Mouse (Mus musculus) embryo, embryonic 9.5 days (tissue): Measurements from ENCODE around the gene Atp6v1g2.

Experiments
- DNase-seq: peaks from one replicate; pipeline ENCODE4 v3.0.0-alpha.2; 2017; ENCODE audit errors: extremely low spot score

Gene Atp6v1g2

DNA sequence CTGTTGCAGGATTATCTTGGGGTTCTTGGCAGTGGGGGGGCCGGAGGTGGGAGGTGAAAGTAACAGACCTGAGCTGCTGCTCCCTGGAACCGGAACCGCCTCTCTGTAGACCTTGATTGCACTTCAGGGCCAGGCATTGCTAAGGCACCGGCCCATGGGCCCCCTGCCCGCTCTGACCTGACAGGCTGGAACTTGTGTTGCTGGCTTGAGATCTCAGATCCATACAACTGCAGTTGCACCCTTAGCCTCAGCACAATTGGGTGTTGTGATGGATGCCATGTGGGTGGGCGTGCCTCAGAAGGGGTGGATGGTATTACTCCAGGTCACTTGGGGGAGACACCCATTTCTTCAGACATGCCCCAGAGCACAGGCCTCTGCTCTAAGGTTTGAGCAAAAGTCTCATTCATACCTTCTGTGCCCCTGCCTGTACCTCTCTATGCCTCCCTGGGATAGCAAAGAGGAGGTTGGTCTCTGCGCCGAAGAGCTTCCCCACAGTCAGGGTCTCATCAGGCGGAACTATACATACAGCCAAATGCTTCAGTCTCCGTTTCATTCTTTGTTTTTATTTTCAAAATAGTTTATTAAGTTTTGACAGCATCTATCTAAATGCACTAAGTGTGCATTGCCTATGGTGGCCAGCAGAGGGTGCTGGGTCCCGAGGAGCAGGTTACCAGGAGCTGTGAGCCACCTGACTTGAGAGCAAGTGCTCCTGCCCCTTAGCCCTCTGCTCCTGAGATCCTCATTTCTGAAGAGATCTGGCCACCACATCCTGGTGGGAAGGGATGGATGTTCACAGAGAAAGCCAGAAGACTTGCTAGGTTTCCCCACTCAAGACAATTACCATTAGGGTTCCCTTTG, 21.0 kb downstream of the Atp6v1g2 start:
- DNase-seq = peak; percentile 54

DNA sequence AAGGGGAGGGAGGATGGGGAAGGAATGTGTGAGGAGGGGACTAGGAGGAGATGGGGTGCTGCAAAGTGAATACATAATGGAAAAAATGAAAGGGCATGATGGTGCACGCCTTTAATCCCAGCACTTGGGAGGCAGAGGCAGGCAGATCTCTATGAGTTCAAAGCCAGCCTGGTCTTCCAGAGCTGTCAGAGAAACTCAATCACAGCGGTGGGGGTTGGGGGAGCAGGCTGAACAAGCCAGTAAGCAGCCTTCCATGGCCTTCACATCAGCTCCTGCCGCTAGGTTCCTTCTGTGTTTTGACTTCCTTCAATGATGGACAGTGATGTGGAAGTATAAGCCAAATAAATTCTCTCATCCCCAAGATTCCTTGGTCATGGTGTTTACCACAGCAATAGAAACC, 21.8 kb downstream of the Atp6v1g2 start:
- DNase-seq = no peak

DNA sequence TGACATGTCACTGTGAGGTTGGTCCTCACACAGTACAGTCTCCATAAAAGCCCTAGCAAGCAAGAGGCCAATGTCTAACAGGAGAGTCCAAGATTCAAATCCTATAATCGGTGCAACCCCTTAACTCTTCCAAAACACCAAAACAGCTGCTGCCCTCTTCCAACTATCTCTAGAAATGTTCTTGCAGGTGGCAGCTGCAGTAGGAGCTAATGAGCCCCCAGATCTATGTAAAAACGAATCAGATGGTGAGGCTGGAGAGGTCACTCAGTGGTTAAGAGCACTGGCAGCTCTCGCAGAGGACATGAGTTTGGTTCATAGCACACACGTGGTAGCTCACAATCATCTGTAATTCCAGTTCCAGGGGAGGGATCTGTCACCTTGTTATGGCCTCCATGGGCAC, 22.2 kb downstream of the Atp6v1g2 start:
- DNase-seq = no peak

DNA sequence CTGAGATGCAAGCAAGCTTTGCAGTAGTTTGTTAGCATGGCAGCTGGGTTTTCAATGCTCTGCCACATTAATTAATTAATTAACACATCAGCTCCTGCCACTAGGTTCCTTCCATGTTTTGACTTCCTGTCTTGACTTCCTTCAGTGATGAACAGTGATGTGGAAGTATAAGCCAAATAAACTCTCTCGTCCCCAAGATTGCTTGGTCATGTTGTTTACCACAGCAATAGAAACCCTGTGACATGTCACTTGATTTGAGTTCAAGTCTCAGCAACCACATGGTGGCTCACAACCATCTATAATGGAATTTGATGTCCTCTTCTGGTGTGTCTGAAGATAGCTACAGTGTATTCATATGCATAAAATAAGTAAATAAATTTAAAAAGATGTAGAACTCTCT, 23.9 kb downstream of the Atp6v1g2 start:
- DNase-seq = no peak

DNA sequence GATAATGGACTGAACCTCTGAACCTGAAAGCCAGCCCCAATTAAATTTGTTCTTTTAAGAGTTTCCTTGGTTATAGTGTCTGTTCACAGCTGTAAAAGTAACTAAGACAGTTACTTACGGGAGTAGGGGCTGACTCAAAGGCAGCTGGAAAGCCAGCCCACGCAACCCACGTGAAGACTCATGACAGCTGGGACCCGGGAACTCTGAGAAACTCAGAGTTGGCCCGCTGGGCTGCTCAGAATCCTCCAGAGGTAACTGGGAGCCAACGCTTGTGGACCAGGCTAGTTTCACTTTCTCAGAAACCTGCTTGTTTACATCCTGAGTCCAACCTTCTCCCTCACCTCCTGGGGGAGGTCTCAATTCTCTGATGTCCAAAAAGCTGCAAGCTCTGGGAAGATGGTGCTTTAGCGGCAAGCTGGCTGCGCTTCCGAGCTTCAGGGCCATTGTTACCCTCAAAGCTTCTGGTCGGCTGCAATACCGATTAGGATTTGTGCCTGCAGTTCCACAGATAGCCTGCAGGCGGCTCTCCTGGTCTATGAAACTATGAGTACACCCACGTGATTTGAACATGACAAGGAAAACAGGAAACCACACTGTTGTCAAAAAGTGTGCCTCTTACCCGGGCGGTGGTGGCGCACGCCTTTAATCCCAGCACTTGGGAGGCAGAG, 24.5 kb downstream of the Atp6v1g2 start:
- peak; percentile 85 for DNase-seq

DNA sequence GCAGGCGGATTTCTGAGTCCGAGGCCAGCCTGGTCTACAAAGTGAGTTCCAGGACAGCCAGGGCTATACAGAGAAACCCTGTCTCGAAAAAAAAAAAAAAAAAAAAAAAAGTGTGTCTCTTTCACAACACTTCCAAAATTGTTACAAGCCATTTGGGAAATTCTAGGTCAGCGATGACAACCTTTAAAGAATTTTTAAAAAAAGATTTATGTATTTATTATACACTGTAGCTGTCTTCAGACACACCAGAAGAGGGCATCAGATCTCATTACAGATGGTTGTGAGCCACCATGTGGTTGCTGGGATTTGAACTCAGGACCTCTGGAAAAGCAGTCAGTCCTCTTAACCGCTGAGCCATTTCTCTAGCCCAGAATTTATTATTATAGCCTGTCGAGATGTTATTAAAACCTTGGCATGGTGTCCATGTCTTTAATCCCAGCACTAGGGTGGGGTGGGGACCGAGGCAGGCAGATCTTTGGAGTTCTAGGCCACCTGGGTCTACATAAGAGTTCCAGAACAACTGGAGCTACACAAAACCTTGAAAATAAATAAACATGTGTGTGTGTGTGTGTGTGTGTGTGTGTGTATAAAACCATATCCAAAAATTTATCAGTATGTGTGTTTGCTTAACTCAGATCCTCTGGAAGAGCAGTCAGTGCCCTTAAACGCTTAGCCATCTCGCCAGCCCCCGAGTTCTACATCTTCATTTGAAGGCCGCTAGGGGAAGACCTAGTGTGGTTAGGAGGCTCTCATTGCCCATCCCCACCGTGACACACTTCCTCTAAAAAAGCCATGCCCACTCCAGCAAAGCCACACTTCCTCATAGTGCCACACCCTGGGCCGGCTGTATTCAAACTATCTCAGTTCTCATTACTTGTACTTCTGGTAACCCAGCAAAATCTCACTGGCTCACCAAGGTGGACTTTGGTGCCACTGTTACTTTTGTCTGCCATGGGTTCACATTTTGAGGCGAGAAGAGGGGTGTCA, 25.3 kb downstream of the Atp6v1g2 start:
- no peak for DNase-seq

DNA sequence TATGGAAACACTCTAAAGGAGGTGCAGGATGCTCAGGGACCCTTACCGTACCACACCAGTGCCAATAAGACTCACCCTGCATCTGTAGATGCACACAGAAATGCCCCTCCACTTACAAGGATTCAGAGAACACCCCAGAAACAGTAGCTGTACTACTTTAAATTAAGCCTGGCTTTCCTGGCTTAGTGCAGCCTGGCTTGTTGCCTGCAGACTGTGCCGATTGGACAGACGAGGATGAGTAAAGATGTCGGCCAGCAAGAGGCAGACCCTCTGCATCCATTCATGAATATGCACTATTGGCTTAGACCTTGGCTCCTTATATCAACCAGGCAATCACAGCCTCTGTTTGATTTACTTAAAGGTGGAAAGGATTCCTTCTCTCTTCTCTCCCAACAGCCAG, 26.2 kb downstream of the Atp6v1g2 start:
- no peak for DNase-seq

DNA sequence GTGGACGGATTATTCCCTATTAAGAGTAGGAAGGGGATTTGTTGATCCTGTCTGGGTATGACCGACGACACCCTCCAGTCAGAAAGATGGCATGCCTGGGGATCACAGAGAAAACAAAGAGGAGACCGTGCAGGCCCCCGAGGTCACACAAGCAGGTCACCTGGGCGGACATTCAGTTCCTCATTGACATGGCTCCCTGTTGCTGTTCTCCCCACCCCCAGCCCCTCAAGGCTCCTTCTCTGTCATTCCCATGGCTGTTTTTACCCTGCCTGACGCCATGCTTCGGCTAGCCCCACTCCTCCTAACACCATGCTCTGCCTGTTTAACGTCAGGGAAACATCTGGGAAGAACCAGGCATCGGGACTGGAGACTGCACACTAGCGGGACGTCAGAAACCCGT, 28.2 kb downstream of the Atp6v1g2 start:
- DNase-seq = no peak

DNA sequence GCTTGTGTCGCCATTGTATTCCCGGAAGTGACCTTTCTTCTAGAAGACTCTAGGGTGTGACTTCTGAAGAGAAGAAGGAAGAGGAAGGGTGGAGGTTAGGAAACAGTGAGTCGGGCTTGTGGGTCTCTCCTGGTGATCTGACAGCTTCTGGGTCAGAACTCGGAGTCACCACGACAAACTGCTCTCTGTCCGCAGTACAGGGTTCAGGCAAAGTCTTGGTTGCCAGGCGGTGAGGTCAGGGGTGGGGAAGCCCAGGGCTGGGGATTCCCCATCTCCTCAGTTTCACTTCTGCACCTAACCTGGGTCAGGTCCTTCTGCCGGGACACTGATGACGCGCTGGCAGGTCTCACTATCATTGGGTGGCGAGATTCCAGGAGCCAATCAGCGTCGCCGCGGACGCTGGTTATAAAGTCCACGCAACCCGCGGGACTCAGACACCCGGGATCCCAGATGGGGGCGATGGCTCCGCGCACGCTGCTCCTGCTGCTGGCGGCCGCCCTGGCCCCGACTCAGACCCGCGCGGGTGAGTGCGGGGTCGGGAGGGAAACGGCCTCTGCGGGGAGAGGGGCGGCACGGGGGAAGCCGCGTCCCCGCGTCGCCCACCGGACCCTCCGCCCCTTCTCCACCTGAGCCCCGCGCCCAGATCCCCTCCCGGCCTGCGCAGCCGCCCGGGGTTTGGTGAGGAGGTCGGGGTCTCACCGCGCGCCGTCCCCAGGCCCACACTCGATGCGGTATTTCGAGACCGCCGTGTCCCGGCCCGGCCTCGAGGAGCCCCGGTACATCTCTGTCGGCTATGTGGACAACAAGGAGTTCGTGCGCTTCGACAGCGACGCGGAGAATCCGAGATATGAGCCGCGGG, 29.4 kb downstream of the Atp6v1g2 start, which contains the start of gene H2-D1:
H2-D1 (plus strand) TSS at position 67 of the 859 bp plus-strand sequence.
- DNase-seq = peak; percentile 85

DNA sequence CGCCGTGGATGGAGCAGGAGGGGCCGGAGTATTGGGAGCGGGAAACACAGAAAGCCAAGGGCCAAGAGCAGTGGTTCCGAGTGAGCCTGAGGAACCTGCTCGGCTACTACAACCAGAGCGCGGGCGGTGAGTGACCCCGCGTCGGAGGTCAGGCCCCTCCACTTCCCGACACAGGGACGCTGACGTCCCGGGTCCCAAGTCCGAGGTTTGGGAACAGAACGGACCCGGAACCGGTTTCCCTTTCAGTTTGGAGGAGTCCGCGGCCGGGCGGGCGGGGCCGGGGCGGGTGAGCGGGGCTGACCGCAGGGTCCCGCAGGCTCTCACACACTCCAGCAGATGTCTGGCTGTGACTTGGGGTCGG, 30.0 kb downstream of the Atp6v1g2 start:
- no peak for DNase-seq

DNA sequence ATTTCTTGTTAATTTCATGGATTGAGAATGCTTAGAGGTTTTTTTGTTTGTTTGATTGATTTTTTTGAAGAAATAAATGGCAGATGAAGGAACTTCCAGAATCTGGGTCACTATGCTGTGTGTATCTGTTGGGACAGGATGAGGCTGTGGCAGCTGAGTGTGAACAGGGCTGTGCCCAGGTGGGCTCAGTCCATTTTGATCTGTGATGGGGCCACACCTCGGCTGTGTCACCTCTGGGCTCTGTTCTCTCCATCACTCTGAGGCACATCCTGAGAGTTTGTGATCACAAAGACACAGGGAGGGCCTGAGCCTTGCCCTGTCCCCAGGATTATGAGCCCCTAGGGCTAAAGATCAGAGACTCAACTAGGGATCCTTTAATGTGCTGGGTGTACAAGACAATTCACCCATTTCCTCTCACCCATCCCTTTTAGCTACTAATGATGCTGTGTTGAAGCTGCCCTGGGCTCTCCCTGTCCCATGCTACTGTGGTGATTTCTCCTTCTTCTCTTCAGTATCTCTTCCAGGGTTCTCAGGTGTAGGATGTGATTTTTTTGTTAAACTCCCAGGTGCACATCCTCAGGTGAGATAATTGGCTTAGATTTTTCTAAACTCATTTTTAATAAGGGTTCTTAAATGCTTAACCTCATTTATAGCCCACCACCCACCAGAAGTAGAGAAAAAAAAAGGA, 34.1 kb downstream of the Atp6v1g2 start:
- no peak for DNase-seq

DNA sequence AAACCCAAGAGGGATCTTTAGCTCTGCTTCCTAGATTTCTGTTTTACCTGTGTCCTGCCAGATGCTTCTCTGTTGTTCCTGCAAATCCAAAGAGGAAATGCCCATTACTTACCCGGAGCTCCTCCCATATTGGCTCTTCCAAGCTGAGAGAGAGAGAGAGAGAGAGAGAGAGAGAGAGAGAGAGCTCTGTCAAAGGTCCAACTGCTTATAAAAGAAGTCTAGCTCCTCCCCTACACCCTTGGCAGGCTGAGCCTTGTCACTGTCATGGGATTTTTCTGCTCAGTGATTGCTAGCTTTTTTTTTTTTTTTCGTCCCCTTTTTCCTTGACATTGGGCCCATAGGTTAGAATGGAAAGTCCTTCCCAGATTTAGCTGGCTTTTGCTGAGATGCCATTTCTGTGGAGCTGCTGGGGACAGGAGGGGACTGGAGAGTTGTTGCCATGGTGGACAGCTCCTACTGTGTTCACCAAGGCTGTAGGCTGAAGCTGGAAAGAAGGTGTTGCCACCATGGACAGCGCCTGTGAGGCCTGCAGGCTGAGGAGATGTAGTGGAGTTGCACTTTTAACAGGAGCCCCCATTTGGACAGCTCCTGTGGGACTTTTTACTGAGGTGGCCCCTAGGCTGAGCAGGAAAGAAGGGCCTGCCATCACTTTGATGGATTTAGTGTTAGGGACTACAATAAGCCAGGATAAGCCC, 36.3 kb downstream of the Atp6v1g2 start:
- peak; percentile 57 for DNase-seq

DNA sequence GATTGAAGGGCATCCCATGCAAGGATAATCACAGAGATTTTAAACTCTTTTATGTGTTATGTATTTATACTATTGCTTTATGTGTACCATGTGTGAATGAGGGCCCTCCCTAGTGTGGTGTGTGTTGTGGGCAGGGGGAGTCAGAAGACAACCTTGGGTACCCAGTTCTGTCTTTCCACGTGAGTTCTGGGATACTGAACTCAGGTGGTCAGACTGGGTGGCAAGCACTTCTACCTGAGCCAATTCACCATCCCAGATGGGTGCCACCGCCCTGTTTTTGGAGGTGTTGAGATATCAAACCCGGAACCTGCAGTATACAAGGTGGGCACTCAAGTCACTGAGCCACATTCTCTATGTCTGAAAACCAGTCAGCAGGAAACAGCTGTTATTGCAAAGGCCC, 38.8 kb downstream of the Atp6v1g2 start:
- DNase-seq = no peak

DNA sequence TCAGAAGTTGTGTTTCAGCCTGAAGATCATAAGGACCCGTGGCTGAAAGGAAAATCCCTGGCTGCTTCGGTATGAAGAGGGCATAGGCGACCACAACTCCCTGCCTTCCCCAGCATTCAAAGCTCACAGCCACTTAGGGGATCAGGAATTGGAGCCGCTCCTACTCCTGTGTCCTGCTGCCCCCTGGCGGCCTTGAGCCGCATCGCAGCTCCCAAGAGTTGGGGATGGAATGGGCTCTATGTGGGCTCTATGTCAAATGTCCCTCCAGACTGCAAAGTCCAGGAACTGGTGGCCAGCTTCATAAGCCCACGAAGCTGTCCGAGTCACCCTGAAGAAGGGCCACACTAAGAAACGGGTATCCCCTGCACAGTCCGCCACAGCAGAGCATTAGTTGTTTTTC, 41.3 kb downstream of the Atp6v1g2 start:
- peak; percentile 77 for DNase-seq

DNA sequence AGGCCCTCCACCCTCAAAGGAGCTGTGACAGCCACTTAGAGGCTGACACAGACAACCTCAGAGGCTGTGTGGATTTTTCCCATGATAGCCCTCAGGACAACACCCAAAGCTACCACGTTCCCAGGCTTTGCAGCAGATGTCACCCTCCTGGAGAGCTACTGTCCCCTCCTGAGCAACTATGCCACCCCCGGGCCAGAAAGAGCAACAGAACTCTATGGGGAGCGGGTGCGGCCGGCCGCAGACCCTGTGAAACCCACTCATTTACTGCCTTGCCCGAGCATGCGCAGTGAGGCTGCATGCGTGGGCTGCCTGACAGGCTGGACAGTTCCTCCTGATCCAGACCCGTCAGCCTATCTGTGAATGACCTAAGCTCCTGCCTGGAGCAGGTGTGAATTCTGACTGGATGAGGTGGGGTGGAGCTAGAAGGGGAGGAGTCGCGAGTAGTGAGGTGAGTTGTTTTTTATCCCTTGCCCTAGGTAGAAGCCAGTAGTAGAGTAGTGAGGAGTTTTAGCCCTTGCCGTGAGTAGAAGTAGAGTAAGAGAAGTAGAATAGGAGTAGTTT, 42.9 kb downstream of the Atp6v1g2 start:
- no peak for DNase-seq

DNA sequence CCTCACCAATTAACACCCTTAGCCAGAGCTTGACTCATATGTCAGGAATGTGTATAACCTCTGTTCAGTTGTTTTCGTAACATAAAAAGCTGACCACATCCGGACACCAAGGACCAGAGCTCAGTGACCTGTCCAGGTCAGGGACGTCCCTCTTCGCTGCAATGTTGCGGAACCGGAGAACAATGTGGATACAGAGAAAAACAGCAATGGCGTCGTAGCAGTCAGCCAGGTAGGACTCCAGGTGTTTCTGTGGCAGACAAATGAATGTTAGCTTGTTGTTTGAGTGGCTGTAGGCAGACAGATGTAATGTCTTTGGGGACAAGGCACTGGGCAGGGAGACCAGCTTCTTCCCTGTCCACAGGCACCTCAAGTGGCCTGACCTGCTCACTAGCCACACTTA, 44.6 kb downstream of the Atp6v1g2 start:
- DNase-seq = no peak

DNA sequence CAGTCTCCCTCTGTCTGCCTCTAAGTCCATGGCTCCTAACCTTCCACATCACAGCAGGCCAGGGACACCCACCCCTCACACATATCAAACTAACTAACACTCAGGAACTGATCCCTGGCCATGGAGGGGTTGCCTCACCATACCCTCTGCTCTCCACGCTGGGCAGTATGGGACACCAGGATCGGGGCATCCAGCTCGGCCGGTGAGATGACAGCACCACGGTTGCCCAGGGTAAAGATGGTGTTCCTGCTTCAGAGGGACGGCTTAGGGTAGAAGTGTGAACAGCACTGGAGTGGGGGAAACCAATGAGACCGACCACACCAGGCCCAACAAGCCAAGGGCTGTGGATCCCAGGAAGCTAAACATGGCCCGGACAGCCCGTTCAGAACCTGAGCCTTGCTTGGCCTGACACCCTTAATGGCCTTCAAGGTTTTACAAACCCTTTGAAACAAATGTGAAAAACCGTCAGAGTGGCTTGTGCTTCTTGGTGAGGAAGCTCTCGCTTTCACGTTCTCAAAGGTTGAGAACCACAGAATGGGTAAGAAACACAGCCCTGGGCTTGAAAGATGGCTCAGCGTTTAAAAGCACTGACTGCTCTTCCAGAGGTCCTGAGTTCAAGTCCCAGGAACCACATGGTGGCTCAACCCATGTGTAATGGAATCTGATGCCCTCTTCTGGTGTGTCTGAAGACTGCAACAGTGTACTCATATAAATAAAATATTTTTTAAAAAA, 45.7 kb downstream of the Atp6v1g2 start:
- DNase-seq = no peak

DNA sequence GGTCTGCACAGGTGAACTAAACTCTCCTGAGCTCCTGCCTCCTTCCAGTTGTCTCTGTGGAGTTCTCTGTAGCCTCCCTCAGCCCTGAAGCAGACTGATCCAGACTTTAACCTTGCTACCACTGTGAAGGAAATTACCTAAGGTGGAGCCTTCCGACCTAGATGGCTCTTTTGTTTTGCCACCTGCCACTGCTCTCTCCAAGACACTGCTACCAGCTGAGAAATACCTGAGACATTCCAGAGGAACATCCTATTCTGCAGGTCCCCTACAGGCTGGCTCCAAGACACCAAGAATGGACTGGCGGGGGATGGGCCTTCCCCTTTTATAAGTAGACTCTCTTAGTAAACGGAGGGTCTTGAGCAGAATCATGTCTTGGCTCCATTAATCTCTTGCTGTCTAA, 46.8 kb downstream of the Atp6v1g2 start:
- DNase-seq = no peak

DNA sequence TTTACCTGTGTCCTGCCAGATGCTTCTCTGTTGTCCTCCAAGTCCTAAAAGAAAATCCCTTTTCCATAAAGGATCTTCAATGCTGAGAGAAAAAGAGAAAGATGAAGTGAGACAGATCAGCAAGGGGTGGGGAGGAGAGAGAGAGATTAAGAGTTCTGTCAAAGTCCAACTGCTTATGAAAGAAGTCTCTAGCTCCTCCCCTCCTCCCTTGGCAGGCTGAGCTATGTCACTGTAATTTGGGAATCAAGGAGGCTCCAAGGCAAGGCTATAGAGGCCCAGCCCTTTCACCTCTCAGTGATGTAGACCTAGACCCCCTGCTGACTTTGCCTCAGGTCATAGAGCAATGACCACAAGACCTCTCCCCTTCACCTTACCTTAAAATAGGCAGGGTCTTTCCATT, 52.0 kb downstream of the Atp6v1g2 start:
- DNase-seq = no peak
